Mouse (Mus musculus) forebrain, embryonic 13.5 days (tissue): ENCODE data around the gene Dnajb5. TPM values are rescaled to one million over a fixed set of nuclear protein-coding genes. Genes with fewer than 3 reads are reported as not detected.

Experiments
- ATAC-seq: fragments of 200-750 bp; cut with Nextera tagmentation; 2 replicates; pipeline ENCODE4 v1.8.0; 2017
- H3K27ac ChIP-seq: fragments of 300-500 bp; sonication (generic); 2 replicates; pipeline ENCODE4 v1.5.1; 2015; ENCODE audit warnings: inconsistent platforms, mild to moderate bottlenecking, moderate library complexity
- H3K27me3 ChIP-seq: fragments of 300-500 bp; sonication (generic); 2 replicates; pipeline ENCODE4 v1.6.1; 2015; ENCODE audit warnings: mild to moderate bottlenecking, inconsistent platforms
- H3K36me3 ChIP-seq: fragments of 300-500 bp; sonication (generic); 2 replicates; pipeline ENCODE4 v1.6.1; 2015; ENCODE audit warnings: mild to moderate bottlenecking, inconsistent platforms; ENCODE audit not compliant: poor library complexity, severe bottlenecking
- H3K4me1 ChIP-seq: fragments of 300-500 bp; sonication (generic); 2 replicates; pipeline ENCODE4 v1.6.1; 2015; ENCODE audit warnings: inconsistent platforms
- H3K4me2 ChIP-seq: fragments of 300-500 bp; sonication (generic); 2 replicates; pipeline ENCODE4 v1.6.1; 2015; ENCODE audit warnings: inconsistent platforms, mild to moderate bottlenecking, moderate library complexity
- H3K4me3 ChIP-seq: fragments of 300-500 bp; sonication (generic); 2 replicates; pipeline ENCODE4 v1.5.1; 2015; ENCODE audit warnings: mild to moderate bottlenecking, inconsistent platforms
- H3K9ac ChIP-seq: fragments of 300-500 bp; sonication (generic); 2 replicates; pipeline ENCODE4 v1.6.1; 2015; ENCODE audit warnings: mild to moderate bottlenecking, inconsistent platforms
- H3K9me3 ChIP-seq: fragments of 300-500 bp; sonication (generic); replicated peaks from 2 replicates; pipeline ENCODE4 v1.6.1; 2016; ENCODE audit warnings: inconsistent platforms
- WGBS: fragments of 180-500 bp; shearing (Covaris S2); methylation state at CpG from one replicate; pipeline ENCODE4 v1.1.7; 2015; 5-methylcytosine and 5-hydroxymethylcytosine counted together
- polyA plus RNA-seq: library from polyadenylated mRNA; unstranded; fragments of >200 nt; fragmentation: Nextera tagmentation; extraction: Ambion mirVana; gene quantifications from 2 replicates; pipeline ENCODE4 v1.2.1, GENCODE M21; 2015

Gene Dnajb5
- polyA plus RNA-seq, 1 experiment from 2014 or later: 34.6 TPM

DNA sequence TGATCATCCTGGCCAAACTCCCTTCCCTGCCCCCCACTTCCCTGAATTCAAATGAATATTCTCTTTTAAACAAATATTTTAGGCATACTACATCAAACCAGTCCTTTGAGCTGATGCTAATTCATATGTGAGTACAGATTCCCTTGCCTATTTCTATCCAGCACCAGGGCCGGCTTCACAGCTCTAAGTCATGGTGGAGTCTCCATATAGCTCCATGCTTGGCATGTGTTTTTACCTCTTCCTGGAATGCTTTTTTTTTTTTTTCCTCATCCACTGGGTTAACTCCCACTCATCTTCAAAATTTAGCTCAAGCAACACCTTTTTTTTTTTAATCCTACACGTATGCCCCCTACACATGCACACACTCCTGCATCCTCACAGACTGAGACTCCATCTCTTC is 28.1 kb upstream of the Dnajb5 start:
- 89% methylated on average over 2 of the region's 2 CpGs for WGBS

DNA sequence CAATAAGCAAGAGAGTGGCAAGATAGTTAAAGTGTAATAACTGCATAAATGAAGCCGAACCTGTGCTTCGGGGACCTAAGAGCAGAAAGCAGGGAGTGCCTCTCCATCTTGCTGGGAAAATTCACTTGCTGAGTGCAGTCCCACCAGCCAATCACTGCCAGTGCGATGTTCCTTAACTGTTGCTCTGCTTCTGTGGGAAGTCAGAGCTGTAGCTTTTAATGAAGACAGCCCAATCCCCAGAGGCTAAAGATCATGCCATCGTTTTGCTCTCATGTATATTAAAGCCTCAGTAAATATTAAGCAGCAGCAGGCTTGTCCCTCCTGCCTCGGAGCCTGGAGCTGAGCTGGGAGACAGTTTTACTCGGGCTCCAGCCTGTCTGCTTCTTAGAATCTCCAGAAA is 27.6 kb upstream of the Dnajb5 start:
- Histone ChIP-seq H3K9me3 (no peaks in the 10 kb centered on the region), H3K27me3 (peaks cover 19% of the 10 kb centered on the region), H3K4me2 (no peak overlapping the region), H3K9ac (no peak overlapping the region), H3K36me3 (no peaks in the 10 kb centered on the region), H3K27ac (no peak overlapping the region), H3K4me3 (no peak overlapping the region), H3K4me1 (peaks cover 13% of the 10 kb centered on the region; the same call in 1 of the 2 replicates)
- ATAC-seq: no peak
- WGBS: 77% methylated on average over 6 of the region's 6 CpGs

More for the DNA sequence above, 28.1 kb upstream of the Dnajb5 start:
- H3K4me3 ChIP-seq: no peak overlapping the region
- peaks cover 19% of the 10 kb centered on the region for H3K27me3 ChIP-seq
- H3K36me3 ChIP-seq: no peaks in the 10 kb centered on the region
- no peak overlapping the region for H3K9ac ChIP-seq
- no peak overlapping the region for H3K4me2 ChIP-seq
- no peak for ATAC-seq
- H3K9me3 ChIP-seq: no peaks in the 10 kb centered on the region
- H3K27ac ChIP-seq: no peak overlapping the region
- peaks cover 16% of the 10 kb centered on the region for H3K4me1 ChIP-seq

DNA sequence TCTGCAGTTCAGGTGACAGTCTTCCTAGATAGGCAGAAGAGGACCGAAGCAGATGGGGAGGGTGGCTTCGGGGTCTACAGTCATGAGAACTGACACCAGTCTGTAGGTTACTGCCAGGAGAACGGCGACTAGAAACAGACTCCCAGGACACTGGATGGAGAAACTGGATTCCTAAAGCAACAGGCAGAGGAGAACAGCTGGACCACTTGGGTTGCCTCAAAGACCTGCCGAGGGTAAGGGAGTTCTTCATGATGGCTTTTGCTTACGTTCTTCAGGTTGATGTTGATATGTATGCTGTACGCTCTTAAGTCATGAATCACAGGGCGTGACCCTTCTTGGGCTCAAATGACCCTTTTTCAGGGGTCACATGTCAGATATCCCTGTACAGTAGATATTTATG is 27.2 kb upstream of the Dnajb5 start:
- ATAC-seq: no peak
- no peak overlapping the region for H3K27ac ChIP-seq
- 90% methylated on average over 8 of the region's 8 CpGs for WGBS

DNA sequence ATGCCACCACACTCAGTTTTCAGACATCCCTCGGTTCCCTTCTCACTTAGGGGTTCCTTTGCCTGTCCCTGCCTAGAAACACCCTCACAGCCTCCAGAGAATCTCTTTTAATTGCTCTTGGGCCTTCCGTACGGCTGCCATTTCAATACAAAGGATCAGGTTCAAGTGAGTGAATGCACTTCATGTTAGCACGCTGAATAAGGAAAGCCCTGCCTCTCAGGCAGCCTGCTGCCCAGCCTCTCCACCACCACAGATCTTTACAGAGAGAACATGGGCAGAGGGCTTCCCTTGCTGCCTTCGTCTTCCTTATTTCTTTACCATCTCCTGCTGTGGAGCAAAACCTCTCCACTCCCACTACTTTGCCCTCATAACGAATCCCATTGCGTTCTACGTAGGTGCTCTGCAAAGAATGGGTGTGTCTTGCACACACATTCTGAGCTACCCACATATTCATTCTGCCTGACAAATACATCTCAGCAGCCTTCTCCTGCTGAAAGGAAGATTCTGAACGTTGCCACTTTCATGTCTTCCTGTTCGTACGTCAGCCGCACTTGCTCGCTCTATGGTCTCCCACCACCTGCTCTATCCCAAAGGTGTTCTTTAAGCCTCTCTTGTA is 25.4 kb upstream of the Dnajb5 start:
- peaks cover 6% of the 10 kb centered on the region; the same call in 1 of the 2 replicates for H3K4me1 ChIP-seq
- H3K36me3 ChIP-seq: no peaks in the 10 kb centered on the region

More for the DNA sequence above, 27.2 kb upstream of the Dnajb5 start:
- Histone ChIP-seq H3K9ac (no peak overlapping the region), H3K4me1 (peaks cover 10% of the 10 kb centered on the region; the same call in 1 of the 2 replicates), H3K27me3 (peaks cover 16% of the 10 kb centered on the region), H3K4me3 (no peak overlapping the region), H3K9me3 (no peaks in the 10 kb centered on the region), H3K36me3 (no peaks in the 10 kb centered on the region), H3K4me2 (no peak overlapping the region)

DNA sequence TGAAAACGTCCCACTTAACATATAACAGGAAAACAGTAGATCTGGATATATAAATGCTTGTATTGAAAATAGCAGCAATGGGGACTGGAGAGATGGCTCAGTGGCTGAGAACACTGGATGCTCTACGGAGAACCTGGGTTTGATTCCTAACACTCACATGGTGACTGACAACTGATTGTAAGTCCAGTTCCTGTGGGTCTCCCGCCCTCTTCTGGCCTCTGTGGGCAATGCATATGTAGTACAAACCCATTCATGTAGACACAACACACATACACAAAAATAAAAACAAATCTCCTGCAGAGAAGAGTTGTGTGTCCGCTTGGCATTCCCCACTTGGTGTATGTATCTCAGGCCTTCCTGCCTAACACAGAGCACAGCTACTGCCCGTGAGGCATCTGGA is 21.4 kb upstream of the Dnajb5 start:
- ATAC-seq: no peak
- Histone ChIP-seq H3K4me1 (peaks cover 3% of the 10 kb centered on the region; the same call in 1 of the 2 replicates), H3K36me3 (no peaks in the 10 kb centered on the region), H3K9ac (no peak overlapping the region), H3K27me3 (0 out of 2 replicates have a peak, but pooled peaks cover 4% of the 10 kb centered on the region), H3K4me3 (no peak overlapping the region), H3K27ac (no peak overlapping the region), H3K4me2 (no peak overlapping the region), H3K9me3 (no peaks in the 10 kb centered on the region)
- 83% methylated on average over 5 of the region's 5 CpGs for WGBS

More for the DNA sequence above, 25.4 kb upstream of the Dnajb5 start:
- no peaks in the 10 kb centered on the region for H3K27me3 ChIP-seq
- no peak overlapping the region; the same call in 1 of the 2 replicates for H3K27ac ChIP-seq
- H3K9ac ChIP-seq: no peak overlapping the region
- H3K4me3 ChIP-seq: no peak overlapping the region
- no peak overlapping the region for H3K4me2 ChIP-seq
- H3K9me3 ChIP-seq: no peaks in the 10 kb centered on the region
- WGBS: 55% methylated on average over 13 of the region's 13 CpGs
- no peak for ATAC-seq

DNA sequence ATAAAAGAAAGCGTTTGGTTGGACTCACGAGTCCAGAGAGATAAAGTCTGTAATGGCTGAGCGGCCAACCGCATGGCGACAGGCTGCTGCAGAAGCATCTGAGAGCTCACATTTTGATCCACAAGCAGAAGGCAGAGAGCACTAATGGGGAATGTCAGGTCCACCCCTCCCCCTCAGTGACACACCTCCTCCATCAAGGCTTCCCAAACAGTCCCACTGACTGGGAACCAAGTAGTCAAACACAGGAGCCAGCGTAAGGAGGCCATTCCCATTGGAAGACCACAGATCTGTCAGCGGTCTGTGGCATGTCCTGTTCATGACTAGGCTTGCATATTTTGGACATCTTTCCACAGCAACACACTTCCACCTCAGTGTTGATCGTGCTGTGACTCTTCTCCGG is 20.7 kb upstream of the Dnajb5 start:
- ATAC-seq: no peak
- no peak overlapping the region for H3K4me2 ChIP-seq
- H3K4me1 ChIP-seq: peaks cover 10% of the 10 kb centered on the region; the same call in 1 of the 2 replicates
- H3K36me3 ChIP-seq: no peaks in the 10 kb centered on the region
- 0 out of 2 replicates have a peak, but pooled peaks cover 4% of the 10 kb centered on the region for H3K27me3 ChIP-seq
- no peak overlapping the region for H3K27ac ChIP-seq
- H3K4me3 ChIP-seq: no peak overlapping the region
- WGBS: 93% methylated on average over 9 of the region's 9 CpGs
- no peaks in the 10 kb centered on the region for H3K9me3 ChIP-seq
- H3K9ac ChIP-seq: no peak overlapping the region

DNA sequence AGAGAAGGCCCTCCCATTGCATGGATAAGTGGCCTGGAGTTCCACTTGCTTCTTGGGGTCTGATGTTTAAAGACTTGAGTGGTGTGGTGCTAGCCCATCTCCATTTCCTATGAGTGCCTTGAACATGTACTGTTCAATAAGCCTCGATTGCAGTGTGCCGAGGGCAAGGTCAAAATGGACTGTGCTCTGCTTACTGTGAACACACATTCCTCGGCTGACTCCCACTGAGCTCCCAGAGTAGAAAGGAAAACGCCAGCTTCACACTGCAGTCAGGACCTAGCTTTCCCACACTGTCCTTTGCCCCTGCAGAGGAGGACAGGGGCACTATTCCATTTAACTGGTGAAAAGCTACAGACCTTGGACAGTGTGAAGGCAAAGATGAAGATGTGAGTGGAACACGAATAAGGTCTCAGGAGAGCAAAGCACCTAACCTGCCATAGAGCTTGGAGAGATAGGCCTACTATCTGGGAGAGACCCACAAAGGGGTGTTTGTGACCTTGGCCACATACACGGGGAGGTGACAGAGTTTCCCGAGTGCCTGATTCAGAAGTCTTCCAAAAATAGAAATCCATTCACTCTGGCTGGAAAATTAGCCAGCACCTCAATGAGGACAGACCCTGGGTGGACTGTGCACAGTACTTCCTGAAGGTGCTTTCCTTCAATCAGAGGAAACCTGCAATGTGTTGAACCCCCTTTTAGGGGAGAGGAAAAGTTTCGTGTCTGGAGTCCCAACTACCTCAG is 17.2 kb upstream of the Dnajb5 start:
- no peak overlapping the region for H3K4me3 ChIP-seq
- no peak for ATAC-seq
- peaks cover 9% of the 10 kb centered on the region; the same call in 1 of the 2 replicates for H3K27me3 ChIP-seq
- H3K27ac ChIP-seq: no peak overlapping the region
- no peak overlapping the region for H3K9ac ChIP-seq
- H3K9me3 ChIP-seq: no peaks in the 10 kb centered on the region
- H3K4me2 ChIP-seq: no peak overlapping the region
- H3K4me1 ChIP-seq: peaks cover 8% of the 10 kb centered on the region; the same call in 1 of the 2 replicates
- WGBS: 71% methylated on average over 8 of the region's 8 CpGs
- H3K36me3 ChIP-seq: no peaks in the 10 kb centered on the region

DNA sequence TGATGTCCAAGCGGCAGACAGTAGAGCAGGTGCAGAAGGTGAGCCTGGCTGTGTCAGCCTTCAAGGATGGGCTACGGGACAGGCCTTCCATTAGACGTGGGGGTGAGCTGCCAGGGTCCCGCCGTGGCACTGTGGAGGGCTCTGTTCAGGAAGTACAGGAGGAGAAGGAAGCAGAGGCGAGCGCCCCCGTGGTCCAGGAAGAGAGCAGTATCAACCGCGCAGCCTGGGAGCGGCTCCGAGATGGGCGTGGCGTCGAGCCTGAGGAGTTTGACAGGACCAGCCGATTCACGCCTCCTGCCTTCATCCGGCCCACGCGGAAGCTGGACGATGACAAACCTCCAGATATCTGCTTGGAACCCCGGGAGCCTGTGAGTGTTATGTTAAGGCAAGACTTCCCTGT is 16.0 kb upstream of the Dnajb5 start:
- peak; percentile 76 for ATAC-seq
- H3K4me3 ChIP-seq: no peak overlapping the region
- no peak overlapping the region for H3K27ac ChIP-seq
- peaks cover 8% of the 10 kb centered on the region; the same call in 1 of the 2 replicates for H3K4me1 ChIP-seq
- peak overlapping the region; percentile 52 for H3K4me2 ChIP-seq
- H3K36me3 ChIP-seq: no peaks in the 10 kb centered on the region
- no peaks in the 10 kb centered on the region for H3K9me3 ChIP-seq
- 7% methylated on average over 22 of the region's 22 CpGs for WGBS
- H3K27me3 ChIP-seq: peaks cover 20% of the 10 kb centered on the region
- H3K9ac ChIP-seq: 0 out of 2 replicates have a peak overlapping the region, but pooled peaks have one; percentile 35

DNA sequence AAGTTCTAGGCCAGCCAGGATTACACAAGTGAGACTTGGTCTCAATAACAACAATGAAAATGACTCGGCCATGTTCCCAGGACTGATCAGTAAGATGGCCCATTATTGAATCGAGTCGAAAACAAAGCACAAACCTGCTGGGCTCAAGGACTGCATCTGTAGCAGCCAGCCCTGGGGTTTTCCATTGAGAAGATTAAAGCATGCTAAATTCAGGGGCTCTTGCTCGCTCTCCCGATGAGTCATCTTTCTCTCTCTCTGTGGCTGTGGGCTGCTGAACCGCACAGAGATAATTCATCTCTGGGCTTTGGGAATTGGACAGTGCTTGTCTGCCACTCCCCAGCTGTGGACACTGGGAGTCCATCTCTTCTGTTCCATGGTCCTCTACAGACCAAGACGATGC is 8.2 kb upstream of the Dnajb5 start:
- H3K9ac ChIP-seq: no peak overlapping the region
- H3K27me3 ChIP-seq: peaks cover 24% of the 10 kb centered on the region
- H3K9me3 ChIP-seq: no peaks in the 10 kb centered on the region
- H3K36me3 ChIP-seq: no peaks in the 10 kb centered on the region
- H3K4me1 ChIP-seq: peaks cover 27% of the 10 kb centered on the region
- ATAC-seq: no peak
- H3K4me3 ChIP-seq: no peak overlapping the region
- no peak overlapping the region for H3K4me2 ChIP-seq
- no peak overlapping the region for H3K27ac ChIP-seq
- 66% methylated on average over 7 of the region's 7 CpGs for WGBS

DNA sequence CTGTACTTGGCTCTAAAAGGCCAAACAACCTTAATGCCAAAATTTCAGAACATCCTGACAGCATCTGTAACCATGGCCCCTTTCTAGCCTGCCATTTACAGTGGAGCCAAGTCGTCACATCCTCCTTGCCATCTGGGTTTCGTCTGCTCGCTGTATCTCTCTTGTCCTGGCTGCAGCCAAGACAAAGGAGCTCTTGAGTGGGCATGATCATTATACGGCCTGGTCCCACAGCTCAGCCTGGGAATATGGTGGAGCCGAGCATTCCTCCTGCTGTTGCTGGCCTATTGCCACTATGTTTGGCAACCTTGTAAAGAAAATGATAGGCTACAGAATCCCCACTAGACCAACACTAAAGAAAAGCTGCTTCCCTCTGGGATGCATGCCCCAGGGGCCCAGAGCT is 6.3 kb upstream of the Dnajb5 start:
- no peak overlapping the region for H3K4me3 ChIP-seq
- no peak overlapping the region for H3K4me2 ChIP-seq
- peaks cover 47% of the 10 kb centered on the region for H3K4me1 ChIP-seq
- peaks cover 12% of the 10 kb centered on the region; the same call in 1 of the 2 replicates for H3K27me3 ChIP-seq
- no peak overlapping the region for H3K9ac ChIP-seq
- H3K9me3 ChIP-seq: no peaks in the 10 kb centered on the region
- WGBS: 46% methylated on average over 5 of the region's 5 CpGs
- ATAC-seq: peak; percentile 55
- H3K27ac ChIP-seq: peak overlapping the region; percentile 17; the same call in 1 of the 2 replicates
- no peaks in the 10 kb centered on the region for H3K36me3 ChIP-seq

DNA sequence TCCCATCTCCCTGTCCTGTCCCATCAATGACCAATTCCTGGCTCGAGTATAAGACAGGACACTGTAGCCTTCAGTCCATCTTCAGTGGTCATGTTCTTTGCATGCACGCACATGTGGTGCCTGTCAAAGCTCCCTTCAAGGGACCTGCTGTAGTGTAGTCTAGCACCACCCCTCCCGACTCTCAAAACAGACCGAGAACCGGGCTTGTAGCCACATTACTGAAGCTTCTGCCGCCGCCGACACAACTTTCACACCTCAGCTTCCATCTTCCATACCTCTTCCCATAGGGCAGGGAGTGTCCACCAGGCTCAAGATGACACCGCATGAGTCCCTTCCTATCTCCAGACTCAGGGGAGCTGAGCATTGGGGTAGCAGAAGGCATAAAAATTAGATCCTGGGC is 5.4 kb upstream of the Dnajb5 start:
- WGBS: 78% methylated on average over 9 of the region's 9 CpGs
- H3K27ac ChIP-seq: no peak overlapping the region

DNA sequence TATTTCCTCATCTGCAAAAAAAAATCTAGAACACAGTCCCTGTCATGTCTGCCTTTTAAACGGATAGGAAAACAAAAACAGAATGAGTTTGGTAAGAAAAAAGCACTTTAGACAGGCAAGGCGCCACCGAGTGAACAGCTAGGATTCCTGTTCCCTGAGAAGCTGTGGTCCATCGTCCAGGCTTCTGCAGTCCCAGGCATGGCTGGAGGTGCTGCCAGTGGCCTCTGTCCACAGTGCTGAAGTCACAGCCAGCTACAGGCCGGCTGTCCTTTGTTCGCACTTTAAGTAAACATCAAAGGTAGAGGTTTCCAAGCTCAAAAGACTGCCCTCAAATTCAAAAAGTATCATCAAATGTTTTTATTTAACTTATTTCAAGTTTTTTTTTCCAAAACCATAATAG is 4.6 kb upstream of the Dnajb5 start:
- Histone ChIP-seq H3K9ac (no peak overlapping the region), H3K27me3 (0 out of 2 replicates have a peak, but pooled peaks cover 8% of the 10 kb centered on the region), H3K4me3 (no peak overlapping the region), H3K4me2 (no peak overlapping the region), H3K4me1 (peaks cover 57% of the 10 kb centered on the region), H3K27ac (no peak overlapping the region), H3K36me3 (no peaks in the 10 kb centered on the region), H3K9me3 (no peaks in the 10 kb centered on the region)
- no peak for ATAC-seq
- WGBS: 12% methylated on average over 6 of the region's 6 CpGs

More for the DNA sequence above, 5.4 kb upstream of the Dnajb5 start:
- no peaks in the 10 kb centered on the region for H3K9me3 ChIP-seq
- H3K36me3 ChIP-seq: no peaks in the 10 kb centered on the region
- no peak overlapping the region for H3K4me2 ChIP-seq
- no peak for ATAC-seq
- no peak overlapping the region for H3K4me3 ChIP-seq
- peaks cover 55% of the 10 kb centered on the region for H3K4me1 ChIP-seq
- 0 out of 2 replicates have a peak, but pooled peaks cover 8% of the 10 kb centered on the region for H3K27me3 ChIP-seq
- H3K9ac ChIP-seq: no peak overlapping the region
